Mouse (Mus musculus) lung, adult 2 months (tissue): ENCODE measurements around the gene Herc4. TPM values are rescaled to one million over a fixed set of nuclear protein-coding genes. Genes with fewer than 3 reads are reported as not detected.

Experiments
- DNase-seq: peaks from one replicate; pipeline ENCODE4 v3.0.0; 2022
- H3K4me1 ChIP-seq: fragments of 200-500 bp; 2 replicates; pipeline ENCODE4 v1.6.1; 2011; ENCODE audit warnings: low read length; ENCODE audit not compliant: control insufficient read depth, insufficient read depth
- H3K4me3 ChIP-seq: fragments of 200-500 bp; replicated peaks from 2 replicates; pipeline ENCODE3; 2011; ENCODE audit warnings: low read depth, mild to moderate bottlenecking, control low read depth, low read length; ENCODE audit errors: extremely low read depth
- CTCF ChIP-seq: fragments of 200-500 bp; IDR thresholded peaks from 2 replicates; pipeline ENCODE4 v1.5.1; 2011; ENCODE audit warnings: mild to moderate bottlenecking, low read length, control low read depth; ENCODE audit not compliant: insufficient read depth
- POLR2A ChIP-seq: fragments of 200-500 bp; IDR thresholded peaks from 2 replicates; pipeline ENCODE4 v1.6.1; 2011; ENCODE audit warnings: low read depth, mild to moderate bottlenecking, control low read depth, low read length, borderline replicate concordance; ENCODE audit errors: extremely low read depth
- WGBS: fragments of 180-500 bp; shearing (Covaris S2); methylation state at CpG from one replicate; pipeline ENCODE4 v1.1.7; 2018; 5-methylcytosine and 5-hydroxymethylcytosine counted together
- polyA plus RNA-seq: library from polyadenylated mRNA; depleted of rRNA; stranded (reverse); fragments of >200 nt; gene quantifications from 2 replicates; pipeline ENCODE4 v1.2.3, GENCODE M21; 2012

The Herc4 gene
- polyA plus RNA-seq, 1 experiment, result 16.6 TPM

GRCm38 (mm10) chr10:63247457-63247856 is 3.8 kb downstream of the Herc4 start:
- no peak for DNase-seq
- Histone ChIP-seq H3K4me3 (no peak overlapping the region), H3K4me1 (peaks cover 12% of the 10 kb centered on the region)
- TF ChIP-seq CTCF (no peak), POLR2A (no peak)
- WGBS, result 30% methylated on average over 7 of the region's 7 CpGs

- peaks cover 7% of the 10 kb centered on the region for H3K4me1 ChIP-seq
Observed at GRCm38 (mm10) chr10:63248421-63248820, 4.8 kb downstream of the Herc4 start.

GRCm38 (mm10) chr10:63258696-63259095 is 15.1 kb downstream of the Herc4 start:
- TF ChIP-seq POLR2A (no peak), CTCF (no peak)
- Histone ChIP-seq H3K4me1 (peaks cover 9% of the 10 kb centered on the region), H3K4me3 (no peak overlapping the region)
- no peak for DNase-seq
- WGBS, result 55% methylated on average over 3 of the region's 3 CpGs

More at GRCm38 (mm10) chr10:63248421-63248820, 4.8 kb downstream of the Herc4 start:
- no peak for TF ChIP-seq CTCF
- no peak for TF ChIP-seq POLR2A
- no peak for DNase-seq
- no peak overlapping the region for H3K4me3 ChIP-seq
- 88% methylated on average over 6 of the region's 6 CpGs for WGBS

GRCm38 (mm10) chr10:63259340-63259739 is 15.7 kb downstream of the Herc4 start:
- Histone ChIP-seq H3K4me3 (no peak overlapping the region), H3K4me1 (peaks cover 9% of the 10 kb centered on the region)
- WGBS, result 75% methylated on average over 3 of the region's 3 CpGs
- no peak for DNase-seq
- no peak for TF ChIP-seq CTCF
- TF ChIP-seq POLR2A, result no peak

- H3K4me1 ChIP-seq, result no peaks in the 10 kb centered on the region
- no peak for TF ChIP-seq CTCF
- TF ChIP-seq POLR2A, result no peak
- DNase-seq, result no peak
- 76% methylated on average over 2 of the region's 2 CpGs for WGBS
- no peak overlapping the region for H3K4me3 ChIP-seq
Observed at GRCm38 (mm10) chr10:63267941-63268340, 24.3 kb downstream of the Herc4 start.

GRCm38 (mm10) chr10:63272401-63272800 is 28.8 kb downstream of the Herc4 start:
- H3K4me3 ChIP-seq, result no peak overlapping the region
- DNase-seq, result no peak
- no peaks in the 10 kb centered on the region for H3K4me1 ChIP-seq
- TF ChIP-seq POLR2A (no peak), CTCF (no peak)

GRCm38 (mm10) chr10:63272868-63273267 is 29.3 kb downstream of the Herc4 start:
- Histone ChIP-seq H3K4me1 (no peaks in the 10 kb centered on the region), H3K4me3 (no peak overlapping the region)
- 88% methylated on average over 5 of the region's 5 CpGs for WGBS
- no peak for DNase-seq
- TF ChIP-seq CTCF (no peak), POLR2A (no peak)

- WGBS, result 92% methylated on average over 3 of the region's 3 CpGs
- DNase-seq, result no peak
- Histone ChIP-seq H3K4me3 (no peak overlapping the region), H3K4me1 (no peaks in the 10 kb centered on the region)
- no peak for TF ChIP-seq CTCF
- no peak for TF ChIP-seq POLR2A
Observed at GRCm38 (mm10) chr10:63277010-63277409, 33.4 kb downstream of the Herc4 start.

- 91% methylated on average over 3 of the region's 3 CpGs for WGBS
- no peak for DNase-seq
- Histone ChIP-seq H3K4me3 (no peak overlapping the region), H3K4me1 (no peaks in the 10 kb centered on the region)
- TF ChIP-seq CTCF, result no peak
- TF ChIP-seq POLR2A, result no peak
Observed at GRCm38 (mm10) chr10:63279851-63280250, 36.2 kb downstream of the Herc4 start.

GRCm38 (mm10) chr10:63282417-63282816 is 38.8 kb downstream of the Herc4 start:
- no peak for DNase-seq
- WGBS, result 89% methylated on average over 4 of the region's 4 CpGs
- TF ChIP-seq CTCF (no peak), POLR2A (no peak)
- Histone ChIP-seq H3K4me3 (no peak overlapping the region), H3K4me1 (no peaks in the 10 kb centered on the region)
